Mouse (Mus musculus) ovary, postnatal 10 days (tissue): ENCODE data around the gene Irf7.

ENCODE experiments used
- DNase-seq: peaks from one replicate; pipeline ENCODE4 v3.0.0; 2022; ENCODE audit warnings: low spot score

Irf7 gene

GRCm38 (mm10) chr7:141219558-141220099 is 46.7 kb downstream of the Irf7 start:
- no peak for DNase-seq

- no peak for DNase-seq
Measured at GRCm38 (mm10) chr7:141218557-141219133, 47.6 kb downstream of the Irf7 start.

- no peak for DNase-seq
Measured at GRCm38 (mm10) chr7:141218141-141218540, 48.1 kb downstream of the Irf7 start.

- DNase-seq: no peak
Measured at GRCm38 (mm10) chr7:141217343-141218013, 48.8 kb downstream of the Irf7 start.

- no peak for DNase-seq
Measured at GRCm38 (mm10) chr7:141216894-141217293, 49.4 kb downstream of the Irf7 start.

GRCm38 (mm10) chr7:141215880-141216733 is 50.2 kb downstream of the Irf7 start:
- no peak for DNase-seq

GRCm38 (mm10) chr7:141215101-141215879 is 51.0 kb downstream of the Irf7 start, which contains the start of gene Rassf7:
TSS of gene Rassf7 (plus strand) at chr7:141215860.
- peak; percentile 72 for DNase-seq

GRCm38 (mm10) chr7:141214310-141214709 is 52.0 kb downstream of the Irf7 start:
- DNase-seq: no peak

- no peak for DNase-seq
Measured at GRCm38 (mm10) chr7:141213605-141214235, 52.6 kb downstream of the Irf7 start, which contains the start of gene Lmntd2. TSS of gene Lmntd2 (minus strand) at chr7:141214080.

GRCm38 (mm10) chr7:141213133-141213532 is 53.1 kb downstream of the Irf7 start:
- no peak for DNase-seq
